Mouse (Mus musculus) spleen, adult 2 months (tissue): ENCODE measurements at regions not wholly inside any gene's neighbourhood (a gene's known extent, or its start where the extent isn't known, plus 50 kb on each side); places are given as distances from the start of the nearest gene placed in this dataset.

ENCODE experiments used
- CTCF ChIP-seq: fragments of 200-500 bp; IDR thresholded peaks from 2 replicates; pipeline ENCODE4 v1.5.1; 2011; ENCODE audit warnings: mild to moderate bottlenecking, inconsistent platforms; ENCODE audit not compliant: insufficient read depth, insufficient read length, insufficient replicate concordance; ENCODE audit errors: extremely low read depth
- POLR2A ChIP-seq: fragments of 200-500 bp; IDR thresholded peaks from 2 replicates; pipeline ENCODE4 v1.6.1; 2011; ENCODE audit warnings: low read depth, low read length, inconsistent platforms

- TF ChIP-seq CTCF (no peak), POLR2A (no peak)
Measured at GRCm38 (mm10) chr3:52574341-52574740, 306.2 kb downstream of the Foxo1 start.
